Mouse (Mus musculus) lung, postnatal 36 days (tissue): ENCODE measurements around the gene Gm49027.
"Not testable (repeated sequence)": the region's sequence is repeated elsewhere in the genome, so short reads cannot be mapped to it uniquely, and the experiment has no call there.

ENCODE experiments used
- DNase-seq: peaks from one replicate; pipeline ENCODE4 v3.0.0; 2022; ENCODE audit warnings: mixed read lengths

The Gm49027 gene

GRCm38 (mm10) chr5:123525281-123525680, at the start of gene Gm49027:
Gene Gm49027, minus strand, starts transcription at chr5:123525488.
- DNase-seq: peak; percentile 37

- no peak for DNase-seq
Measured at GRCm38 (mm10) chr5:123573362-123573761, 48.1 kb upstream of the Gm49027 start.

GRCm38 (mm10) chr5:123572357-123573186, 47.3 kb upstream of the Gm49027 start, which contains the start of gene Vps33a:
Gene Vps33a, minus strand, starts transcription at chr5:123573038.
- peak; percentile 99 for DNase-seq

- DNase-seq: no peak
Measured at GRCm38 (mm10) chr5:123561128-123561527, 35.8 kb upstream of the Gm49027 start.

GRCm38 (mm10) chr5:123559588-123559987, 34.3 kb upstream of the Gm49027 start:
- DNase-seq: no peak

- peak; percentile 8 for DNase-seq
Measured at GRCm38 (mm10) chr5:123556451-123556850, 31.2 kb upstream of the Gm49027 start.

- no peak for DNase-seq
Measured at GRCm38 (mm10) chr5:123555693-123556092, 30.4 kb upstream of the Gm49027 start.

- DNase-seq: no peak
Measured at GRCm38 (mm10) chr5:123533801-123534200, 8.5 kb upstream of the Gm49027 start.

- no peak for DNase-seq
Measured at GRCm38 (mm10) chr5:123530056-123530455, 4.8 kb upstream of the Gm49027 start.

- no peak for DNase-seq
Measured at GRCm38 (mm10) chr5:123528641-123529040, 3.4 kb upstream of the Gm49027 start.

- no peak for DNase-seq
Measured at GRCm38 (mm10) chr5:123525916-123526495, 718 bp upstream of the Gm49027 start.

- no peak for DNase-seq
Measured at GRCm38 (mm10) chr5:123524393-123524750, 916 bp downstream of the Gm49027 start.

GRCm38 (mm10) chr5:123523692-123524392, 1.4 kb downstream of the Gm49027 start, which contains the start of gene Diablo:
Gene Diablo, minus strand, starts transcription at chr5:123524176.
- peak; percentile 99 for DNase-seq

GRCm38 (mm10) chr5:123522166-123522565, 3.1 kb downstream of the Gm49027 start:
- DNase-seq: no peak

- no peak for DNase-seq
Measured at GRCm38 (mm10) chr5:123521621-123522020, 3.7 kb downstream of the Gm49027 start.

- DNase-seq: no peak
Measured at GRCm38 (mm10) chr5:123520666-123521065, 4.6 kb downstream of the Gm49027 start.

- no peak for DNase-seq
Measured at GRCm38 (mm10) chr5:123514871-123515270, 10.4 kb downstream of the Gm49027 start.

- DNase-seq: no peak
Measured at GRCm38 (mm10) chr5:123512102-123512501, 13.2 kb downstream of the Gm49027 start.

GRCm38 (mm10) chr5:123511426-123511825, 13.9 kb downstream of the Gm49027 start:
- not testable (repeated sequence) for DNase-seq

- DNase-seq: no peak
Measured at GRCm38 (mm10) chr5:123510160-123510559, 15.1 kb downstream of the Gm49027 start, which contains the start of gene B3gnt4. Gene B3gnt4, plus strand, starts transcription at chr5:123510460.

GRCm38 (mm10) chr5:123508921-123509320, 16.4 kb downstream of the Gm49027 start:
- DNase-seq: no peak

- peak; percentile 88 for DNase-seq
Measured at GRCm38 (mm10) chr5:123507936-123508723, 17.2 kb downstream of the Gm49027 start.

GRCm38 (mm10) chr5:123501973-123502372, 23.3 kb downstream of the Gm49027 start:
- no peak for DNase-seq
